Mouse (Mus musculus) midbrain, postnatal 0 days (tissue): ENCODE results near the gene Csf2rb. TPM values are rescaled to one million over a fixed set of nuclear protein-coding genes. Genes with fewer than 3 reads are reported as not detected.
"Not testable (repeated sequence)": the region's sequence is repeated elsewhere in the genome, so short reads cannot be mapped to it uniquely, and the experiment has no call there.

Source experiments
- ATAC-seq: fragments of 200-750 bp; cut with Nextera tagmentation; 2 replicates; pipeline ENCODE4 v1.8.0; 2017; ENCODE audit warnings: moderate number of reproducible peaks, mild to moderate bottlenecking, moderate TSS enrichment, moderate library complexity; ENCODE audit not compliant: low FRiP score
- DNase-seq: peaks from one replicate; pipeline ENCODE4 v3.0.0-alpha.2; 2015; ENCODE audit warnings: low spot score
- H3K27ac ChIP-seq: fragments of 300-500 bp; sonication (generic); 2 replicates; pipeline ENCODE4 v1.5.1; 2014; ENCODE audit warnings: low read depth, mild to moderate bottlenecking, low read length, mixed read lengths
- H3K27me3 ChIP-seq: fragments of 300-500 bp; sonication (generic); 2 replicates; pipeline ENCODE4 v1.6.1; 2014; ENCODE audit warnings: low read length, control low read depth, mixed read lengths; ENCODE audit not compliant: insufficient read depth
- H3K36me3 ChIP-seq: fragments of 300-500 bp; sonication (generic); 2 replicates; pipeline ENCODE4 v1.6.1; 2014; ENCODE audit warnings: low read length, control low read depth, mixed read lengths; ENCODE audit not compliant: insufficient read depth
- H3K4me1 ChIP-seq: fragments of 300-500 bp; sonication (generic); 2 replicates; pipeline ENCODE4 v1.6.1; 2014; ENCODE audit warnings: mild to moderate bottlenecking, control low read depth, antibody characterized with exemption, low read length, mixed read lengths; ENCODE audit not compliant: insufficient read depth
- H3K4me2 ChIP-seq: fragments of 300-500 bp; sonication (generic); 2 replicates; pipeline ENCODE4 v1.6.1; 2014; ENCODE audit warnings: low read depth, mild to moderate bottlenecking, low read length, mixed read lengths; ENCODE audit not compliant: poor library complexity, severe bottlenecking
- H3K4me3 ChIP-seq: fragments of 300-500 bp; sonication (generic); 2 replicates; pipeline ENCODE4 v1.5.1; 2014; ENCODE audit warnings: low read depth, mild to moderate bottlenecking, low read length, moderate library complexity
- H3K9ac ChIP-seq: fragments of 300-500 bp; sonication (generic); replicated peaks from 2 replicates; pipeline ENCODE4 v1.6.1; 2014; ENCODE audit warnings: mild to moderate bottlenecking, low read length, moderate library complexity, mixed read lengths; ENCODE audit not compliant: poor library complexity, severe bottlenecking
- H3K9me3 ChIP-seq: fragments of 300-500 bp; sonication (generic); 2 replicates; pipeline ENCODE4 v1.6.1; 2016; ENCODE audit warnings: low read length, control low read depth
- CTCF ChIP-seq: IDR thresholded peaks from 2 replicates; pipeline ENCODE4 v1.5.1; 2016; ENCODE audit warnings: antibody characterized with exemption, mild to moderate bottlenecking
- WGBS: fragments of 180-500 bp; shearing (Covaris S2); extraction: QIAGEN DNeasy Blood & Tissue Kit; methylation state at CpG from one replicate; pipeline ENCODE4 v1.1.7; 2014; 5-methylcytosine and 5-hydroxymethylcytosine counted together
- polyA plus RNA-seq: library from polyadenylated mRNA; unstranded; fragments of >200 nt; fragmentation: Nextera tagmentation; extraction: Ambion mirVana; gene quantifications from 2 replicates; pipeline ENCODE4 v1.2.1, GENCODE M21; 2015
- total RNA-seq: library from RNA; depleted of rRNA; stranded (reverse); fragments of >200 nt; gene quantifications from 2 replicates; pipeline ENCODE4 v1.2.3, GENCODE M21; 2014

Gene Csf2rb
- total and polyA plus RNA-seq, 2 experiments from 2014 or later, result 0.90 to 1.7 TPM

GRCm38 (mm10) chr15:78309865-78310264 is 15.7 kb upstream of the Csf2rb start:
- H3K4me1 ChIP-seq, result no peaks in the 10 kb centered on the region
- H3K36me3 ChIP-seq, result no peaks in the 10 kb centered on the region
- 44% methylated on average over 5 of the region's 5 CpGs for WGBS
- no peak overlapping the region for H3K4me3 ChIP-seq
- no peak overlapping the region for H3K9ac ChIP-seq
- H3K27ac ChIP-seq, result no peak overlapping the region
- DNase-seq, result no peak
- no peak for TF ChIP-seq CTCF
- no peaks in the 10 kb centered on the region for H3K9me3 ChIP-seq
- no peak overlapping the region for H3K4me2 ChIP-seq
- no peaks in the 10 kb centered on the region for H3K27me3 ChIP-seq
- ATAC-seq, result no peak

- ATAC-seq (no peak), DNase-seq (no peak)
- Histone ChIP-seq H3K4me1 (no peaks in the 10 kb centered on the region), H3K4me2 (no peak overlapping the region), H3K36me3 (no peaks in the 10 kb centered on the region), H3K9me3 (no peaks in the 10 kb centered on the region), H3K27ac (no peak overlapping the region), H3K9ac (no peak overlapping the region), H3K27me3 (no peaks in the 10 kb centered on the region), H3K4me3 (no peak overlapping the region)
- no peak for TF ChIP-seq CTCF
- 79% methylated on average over 4 of the region's 4 CpGs for WGBS
These were observed 14.6 kb upstream of the Csf2rb start for GRCm38 (mm10) chr15:78310971-78311370.

- H3K4me2 ChIP-seq, H3K27ac ChIP-seq, H3K36me3 ChIP-seq, H3K9ac ChIP-seq, H3K4me1 ChIP-seq, H3K4me3 ChIP-seq, H3K27me3 ChIP-seq, H3K9me3 ChIP-seq, ATAC-seq: not testable (repeated sequence)
- WGBS, result 64% methylated on average over 4 of the region's 4 CpGs
- peak; percentile 54 for DNase-seq
These were observed 12.9 kb upstream of the Csf2rb start for GRCm38 (mm10) chr15:78312421-78313233.

DNA sequence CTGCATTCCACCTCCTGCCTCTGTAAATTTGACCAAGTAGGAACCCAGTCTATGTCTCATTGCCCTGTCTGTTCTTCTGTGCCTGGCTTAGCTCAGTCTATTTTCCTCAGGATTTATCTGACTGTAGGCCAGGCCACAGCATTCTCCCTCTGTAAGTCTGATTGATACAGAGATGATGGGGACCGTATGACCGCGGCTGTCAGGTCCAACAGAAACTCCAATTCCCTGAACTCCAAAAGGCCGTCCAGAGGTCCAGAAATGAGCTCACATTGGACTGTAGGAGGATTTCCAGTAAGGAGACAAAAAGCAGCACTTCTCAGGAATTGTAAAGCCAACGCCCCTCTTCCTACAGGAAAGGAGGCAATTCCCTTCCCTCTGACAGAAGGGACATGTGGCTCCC is 11.9 kb upstream of the Csf2rb start:
- H3K9ac ChIP-seq, H3K27me3 ChIP-seq, DNase-seq, H3K4me2 ChIP-seq, H3K4me3 ChIP-seq, H3K36me3 ChIP-seq, H3K27ac ChIP-seq, H3K4me1 ChIP-seq, ATAC-seq, H3K9me3 ChIP-seq: not testable (repeated sequence)
- WGBS, result 89% methylated on average over 5 of the region's 5 CpGs

- ATAC-seq, H3K27me3 ChIP-seq, H3K9me3 ChIP-seq, H3K27ac ChIP-seq, H3K9ac ChIP-seq, H3K4me1 ChIP-seq, H3K4me2 ChIP-seq, H3K36me3 ChIP-seq, H3K4me3 ChIP-seq: not testable (repeated sequence)
- 91% methylated on average over 2 of the region's 2 CpGs for WGBS
- peak; percentile 22 for DNase-seq
These were observed 7.0 kb upstream of the Csf2rb start for GRCm38 (mm10) chr15:78318338-78319171.
